Mouse (Mus musculus): ENCODE results near the gene Sap30. TPM values are rescaled to one million over a fixed set of nuclear protein-coding genes. Genes with fewer than 3 reads are reported as not detected.
"Not testable (repeated sequence)": the region's sequence is repeated elsewhere in the genome, so short reads cannot be mapped to it uniquely, and the experiment has no call there.

The Sap30 gene
- 10 to 100 TPM in 1 of 2 experiments, 1 to 10 TPM in 1; 6.7 to 14.4 TPM for total RNA-seq (2021)
- long read RNA-seq, experiment 1, transcript Sap30-201 (4 exons, 1,178 nt), result major isoform, 10 of 11 reads
- long read RNA-seq, experiment 1, partial matches to known transcripts, result 0 of 11 reads
- long read RNA-seq, experiment 1, other reads (novel, unspliced or antisense), result 1 of 11 reads
- long read RNA-seq, experiment 2, transcript Sap30-201 (4 exons, 1,178 nt), result major isoform, 21 of 23 reads
- long read RNA-seq, experiment 2, partial matches to known transcripts, result 0 of 23 reads
- long read RNA-seq, experiment 2, other reads (novel, unspliced or antisense), result 2 of 23 reads

GRCm38 (mm10) chr8:57487441-57488155, at the start of gene Sap30:
Sap30 (minus strand) TSS chr8:57487860.
- peak; percentile 99 for DNase-seq (ENCODE audit: low spot score)

GRCm38 (mm10) chr8:57536167-57536566, 48.5 kb upstream of the Sap30 start:
- DNase-seq (ENCODE audit: low spot score), result no peak

- no peak for DNase-seq (ENCODE audit: low spot score)
Observed at GRCm38 (mm10) chr8:57534495-57534894, 46.8 kb upstream of the Sap30 start.

GRCm38 (mm10) chr8:57533106-57533505, 45.4 kb upstream of the Sap30 start:
- no peak for DNase-seq (ENCODE audit: low spot score)

GRCm38 (mm10) chr8:57532223-57532622, 44.6 kb upstream of the Sap30 start:
- no peak for DNase-seq (ENCODE audit: low spot score)

GRCm38 (mm10) chr8:57530666-57531349, 43.1 kb upstream of the Sap30 start:
- DNase-seq (ENCODE audit: low spot score), result peak; percentile 88

- no peak for DNase-seq (ENCODE audit: low spot score)
Observed at GRCm38 (mm10) chr8:57530238-57530637, 42.6 kb upstream of the Sap30 start.

- no peak for DNase-seq (ENCODE audit: low spot score)
Observed at GRCm38 (mm10) chr8:57528036-57528435, 40.4 kb upstream of the Sap30 start.

GRCm38 (mm10) chr8:57520186-57520786, 32.6 kb upstream of the Sap30 start:
- no peak for DNase-seq (ENCODE audit: low spot score)

GRCm38 (mm10) chr8:57517723-57518122, 30.1 kb upstream of the Sap30 start:
- no peak for DNase-seq (ENCODE audit: low spot score)

- DNase-seq (ENCODE audit: low spot score), result not testable (repeated sequence)
Observed at GRCm38 (mm10) chr8:57516685-57517084, 29.0 kb upstream of the Sap30 start.

GRCm38 (mm10) chr8:57513178-57513661, 25.6 kb upstream of the Sap30 start:
- DNase-seq (ENCODE audit: low spot score), result not testable (repeated sequence)

GRCm38 (mm10) chr8:57512141-57513056, 24.7 kb upstream of the Sap30 start:
- DNase-seq (ENCODE audit: low spot score), result no peak

- DNase-seq (ENCODE audit: low spot score), result peak; percentile 100
Observed at GRCm38 (mm10) chr8:57511316-57512118, 23.9 kb upstream of the Sap30 start, which contains the start of gene Hmgb2. Hmgb2 (plus strand) TSS chr8:57511907.

GRCm38 (mm10) chr8:57510791-57511315, 23.2 kb upstream of the Sap30 start:
- no peak for DNase-seq (ENCODE audit: low spot score)

GRCm38 (mm10) chr8:57508657-57509056, 21.0 kb upstream of the Sap30 start:
- no peak for DNase-seq (ENCODE audit: low spot score)

- DNase-seq (ENCODE audit: low spot score), result no peak
Observed at GRCm38 (mm10) chr8:57507556-57508063, 19.9 kb upstream of the Sap30 start.

GRCm38 (mm10) chr8:57505500-57505899, 17.8 kb upstream of the Sap30 start:
- not testable (repeated sequence) for DNase-seq (ENCODE audit: low spot score)

- DNase-seq (ENCODE audit: low spot score), result peak; percentile 42
Observed at GRCm38 (mm10) chr8:57503641-57504040, 16.0 kb upstream of the Sap30 start.
